Mouse (Mus musculus): ENCODE measurements around the gene Cdh22.
A peak's percentile ranks its signal among the peaks of the same experiment; 100 is the strongest.

Gene Cdh22

DNA sequence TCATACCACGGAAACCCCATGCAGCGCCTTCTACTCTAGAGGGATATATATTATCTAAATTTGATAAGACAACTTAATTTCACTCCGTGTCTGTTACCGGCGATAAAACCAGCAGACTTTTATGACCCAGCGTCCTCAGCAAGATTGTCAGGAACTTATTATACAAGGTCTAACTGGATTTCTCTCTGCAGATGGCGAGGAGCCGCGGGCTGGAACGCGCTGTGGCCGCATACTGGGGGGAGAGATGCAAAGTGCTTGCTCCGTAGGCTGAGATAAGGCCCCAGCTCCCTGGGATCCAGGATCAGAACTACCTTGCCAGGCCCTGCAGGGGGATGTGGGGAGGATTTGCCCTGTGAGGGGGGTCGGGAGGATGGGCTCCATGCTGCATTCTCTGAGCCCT is 145.2 kb downstream of the Cdh22 start:
- no peak for DNase-seq (ENCODE audit: low spot score)

DNA sequence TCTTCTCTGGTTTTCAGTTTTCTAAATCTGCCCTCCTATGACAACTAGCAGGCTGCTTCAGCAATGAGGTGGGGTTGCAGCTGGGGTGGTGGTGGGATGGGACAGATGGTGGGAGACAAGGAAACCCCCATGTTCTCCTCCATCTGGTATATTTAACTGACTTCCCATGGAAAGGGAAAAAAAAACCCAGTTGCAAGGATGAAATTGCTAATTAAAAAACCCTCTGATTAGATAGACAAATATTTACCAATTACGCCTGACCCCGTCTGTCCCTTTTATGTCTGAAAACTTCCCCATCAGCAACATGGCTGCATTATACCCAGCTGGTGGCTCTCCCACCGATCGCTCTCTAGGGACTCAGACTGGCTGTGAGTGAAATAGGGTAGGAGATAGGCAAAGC is 148.0 kb downstream of the Cdh22 start:
- DNase-seq (ENCODE audit: low spot score), result no peak

DNA sequence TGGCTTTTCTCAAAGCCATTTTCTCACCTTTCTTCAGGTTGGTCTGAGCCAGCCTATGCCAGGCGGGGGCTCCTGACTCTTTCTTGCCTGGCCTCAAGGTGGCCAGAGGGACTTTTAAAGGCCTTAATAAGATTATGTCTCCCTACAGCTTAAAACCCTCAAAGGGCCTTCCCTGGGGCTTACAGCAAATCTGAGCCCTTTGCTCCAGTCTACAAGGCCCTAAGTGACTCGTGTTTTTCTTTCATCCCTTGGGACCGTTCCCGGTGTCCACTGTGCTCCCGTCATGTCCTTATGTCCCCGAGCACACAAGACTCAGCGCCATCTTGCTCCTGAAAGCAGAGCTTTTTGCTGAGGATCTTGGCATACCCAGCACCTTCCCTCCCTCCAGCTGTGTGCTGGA is 153.4 kb downstream of the Cdh22 start:
- no peak for DNase-seq (ENCODE audit: low spot score)

DNA sequence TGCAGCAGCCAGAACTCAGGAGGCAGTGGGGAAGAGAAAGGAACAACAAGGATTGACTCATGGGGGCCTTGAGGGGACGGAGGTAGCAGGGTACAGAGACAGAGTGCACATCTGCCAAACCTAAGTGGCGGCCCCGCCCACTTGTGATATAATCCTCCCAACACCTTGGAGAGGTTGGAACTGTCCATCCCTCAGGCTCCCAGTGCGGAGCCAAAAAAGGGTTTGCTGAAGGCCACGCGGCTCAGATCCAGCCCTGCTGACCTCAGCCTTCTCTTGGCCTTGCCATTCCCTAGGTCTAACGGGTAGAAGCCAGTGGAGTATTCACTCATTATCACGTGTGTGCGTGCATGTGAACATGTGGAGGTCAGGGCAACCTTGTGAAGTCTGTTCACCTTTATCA is 154.0 kb downstream of the Cdh22 start:
- no peak for DNase-seq (ENCODE audit: low spot score)

DNA sequence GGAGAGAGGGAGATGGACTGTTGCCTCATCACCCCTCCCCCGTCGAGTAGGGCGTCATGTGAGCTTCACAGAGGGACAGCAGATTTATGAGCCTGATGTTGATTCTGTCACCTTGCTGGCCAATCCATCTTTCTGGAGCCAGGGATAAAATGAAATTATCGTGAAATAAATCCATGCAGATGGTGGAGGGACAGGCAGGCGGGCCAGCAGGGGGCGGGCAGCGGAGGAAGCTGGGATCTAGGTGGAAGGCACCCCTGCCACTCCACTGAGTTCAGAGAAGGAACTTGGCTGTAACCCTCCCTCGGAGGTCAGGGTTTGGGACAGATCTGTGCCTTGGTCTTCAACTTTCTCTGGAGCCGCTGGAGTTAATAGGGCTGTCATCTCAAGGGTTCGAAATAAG is 156.0 kb downstream of the Cdh22 start:
- DNase-seq (ENCODE audit: low spot score), result no peak

DNA sequence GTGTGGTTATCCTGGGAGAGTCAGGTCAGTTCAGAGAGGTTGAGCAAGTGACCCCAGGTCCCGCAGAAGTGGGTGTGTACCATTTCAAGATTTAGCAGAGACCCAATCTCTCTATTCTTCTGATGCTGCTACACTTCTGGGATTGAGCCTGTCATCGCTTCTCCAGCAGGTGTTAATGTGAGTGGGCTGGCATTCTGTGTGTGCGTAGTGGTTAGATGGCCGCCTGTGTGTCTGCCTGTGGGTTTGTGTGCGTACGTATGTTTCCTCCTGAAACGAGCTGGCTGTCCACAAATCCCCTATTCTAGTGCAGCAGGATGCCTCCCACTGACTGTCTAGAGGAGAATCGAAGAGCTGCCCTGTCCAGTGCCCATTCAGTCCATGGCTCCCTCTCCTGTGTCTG is 156.6 kb downstream of the Cdh22 start:
- no peak for DNase-seq (ENCODE audit: low spot score)

DNA sequence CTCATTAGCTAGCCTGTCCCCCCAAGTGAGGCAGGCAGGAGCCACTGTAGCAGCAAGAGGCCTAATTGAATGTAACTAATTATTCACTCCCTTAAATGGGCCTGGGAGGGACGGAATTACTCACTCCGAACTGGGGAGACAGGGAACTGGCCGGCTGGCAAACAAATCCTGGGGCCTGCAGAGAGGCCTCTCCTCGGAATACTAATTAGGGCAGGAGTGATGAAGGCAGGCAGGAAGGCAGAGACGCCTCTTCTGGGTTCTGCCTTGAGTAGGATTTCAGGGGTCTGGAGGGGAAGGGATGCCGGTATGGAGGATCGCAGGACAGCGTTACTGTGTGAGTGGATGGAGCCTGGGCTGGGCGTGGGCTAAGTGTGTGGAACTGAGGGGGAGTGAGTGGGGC is 157.6 kb downstream of the Cdh22 start:
- no peak for DNase-seq (ENCODE audit: low spot score)

DNA sequence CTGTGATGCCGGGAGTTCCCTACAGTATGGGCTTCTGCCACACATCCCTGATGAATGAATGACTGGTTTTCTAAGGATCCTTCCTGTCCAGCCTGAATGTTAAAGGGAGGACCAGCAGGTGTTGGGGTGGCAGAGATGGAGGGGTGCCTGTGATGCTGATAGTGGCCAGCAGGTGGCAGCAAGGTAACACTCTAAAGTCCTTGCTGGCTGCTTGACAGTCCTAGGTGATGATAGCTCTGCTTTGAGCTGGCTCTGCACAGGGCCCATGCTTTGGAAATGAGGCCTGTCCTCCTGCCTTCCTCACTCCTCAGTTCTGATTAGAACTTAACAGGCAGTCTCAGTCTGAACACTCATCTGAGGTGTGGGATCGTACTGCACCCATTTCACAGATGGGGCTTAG is 159.7 kb downstream of the Cdh22 start:
- peak; percentile 89 for DNase-seq (ENCODE audit: low spot score)

DNA sequence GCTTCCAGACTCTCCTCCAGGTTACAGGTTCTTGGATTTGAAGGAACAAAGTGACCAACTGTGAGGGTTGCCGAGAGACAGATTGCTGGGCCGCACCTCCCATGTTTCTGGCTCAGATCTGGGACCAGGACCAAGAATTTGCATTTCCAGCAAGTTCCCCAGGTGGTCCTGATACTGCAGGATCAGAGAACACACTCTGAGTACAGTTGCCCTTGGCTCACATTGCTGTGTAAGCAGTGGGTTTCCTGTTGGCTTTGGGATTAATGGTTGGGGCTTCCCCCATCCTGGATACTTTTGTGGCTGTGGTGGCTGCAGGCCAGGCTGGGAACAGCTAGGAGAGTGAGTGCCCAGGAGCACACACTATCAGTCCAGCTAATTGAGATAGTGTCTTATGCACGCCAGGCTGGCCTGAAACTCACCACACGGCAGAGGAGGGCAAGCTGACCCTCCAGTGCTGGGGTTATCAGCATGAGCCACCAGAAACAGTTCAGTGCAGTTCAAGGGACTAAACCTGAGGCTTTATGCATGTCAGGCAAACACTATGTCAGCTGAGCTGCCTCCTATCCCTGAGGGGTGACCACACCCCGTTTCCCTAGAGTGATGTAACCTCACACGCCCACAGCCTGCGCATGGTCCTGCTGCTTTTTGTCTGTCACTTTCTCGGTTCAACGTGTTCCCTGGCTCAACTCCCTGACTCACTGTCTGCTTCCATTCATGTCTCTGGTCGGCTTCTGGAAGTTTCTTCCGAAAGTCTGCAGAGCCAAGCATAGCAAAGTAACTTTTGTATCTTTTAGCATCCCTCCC is 160.4 kb downstream of the Cdh22 start:
- peak; percentile 38 for DNase-seq (ENCODE audit: low spot score)

DNA sequence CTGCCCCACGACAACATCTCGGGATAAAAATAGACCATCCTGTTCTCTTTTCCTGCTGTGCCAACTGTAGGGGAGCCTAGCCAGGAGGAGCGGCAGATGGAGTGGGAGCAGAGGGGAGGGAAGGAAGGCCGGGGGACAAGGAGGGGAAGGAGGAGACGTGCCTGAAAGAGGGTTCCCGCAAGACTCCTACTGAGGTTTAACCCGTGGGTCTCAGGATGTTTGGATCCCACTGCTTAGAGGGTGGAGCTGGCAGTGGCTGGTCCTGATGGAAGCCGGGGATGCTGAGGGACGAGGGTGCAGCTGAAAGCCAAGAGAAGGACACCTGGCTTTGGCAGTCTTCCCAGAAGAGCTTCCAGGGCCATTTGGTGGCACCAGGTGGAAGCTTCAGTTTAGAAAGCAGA is 161.3 kb downstream of the Cdh22 start:
- no peak for DNase-seq (ENCODE audit: low spot score)

DNA sequence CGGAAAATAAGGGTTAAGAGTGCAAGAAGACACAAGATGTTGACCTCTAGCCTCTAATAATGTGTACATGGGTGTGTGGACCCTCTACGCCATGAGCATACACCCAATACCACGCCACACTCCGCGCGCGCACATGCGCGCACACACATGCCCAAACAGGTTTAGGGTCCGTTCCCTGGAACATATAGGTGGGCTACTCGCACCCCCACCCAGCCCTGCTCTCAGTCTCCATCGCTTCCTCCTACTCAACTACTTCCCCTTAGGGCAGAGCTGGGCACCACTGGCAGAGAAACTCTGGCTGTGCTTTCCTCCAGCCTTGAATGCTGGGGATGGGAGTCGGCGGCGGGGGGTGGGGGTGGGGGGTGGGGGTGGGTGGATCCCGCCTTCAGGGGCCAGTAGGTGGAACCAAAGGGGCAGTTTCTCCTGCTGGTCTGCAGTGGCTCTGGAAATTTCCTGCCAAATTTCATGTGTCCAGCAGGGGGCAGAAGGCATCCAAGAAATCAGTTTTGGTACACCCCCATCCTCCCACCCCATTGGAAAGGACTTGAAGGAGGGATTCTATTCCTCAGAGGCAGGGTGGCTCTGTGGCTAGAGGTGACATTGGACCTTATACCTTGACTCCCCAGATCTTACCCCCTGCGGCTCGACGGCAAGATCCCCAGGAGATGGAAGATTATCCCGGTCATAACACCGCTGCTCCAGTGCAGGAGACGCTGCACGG is 164.4 kb downstream of the Cdh22 start:
- DNase-seq (ENCODE audit: low spot score), result peak; percentile 71

DNA sequence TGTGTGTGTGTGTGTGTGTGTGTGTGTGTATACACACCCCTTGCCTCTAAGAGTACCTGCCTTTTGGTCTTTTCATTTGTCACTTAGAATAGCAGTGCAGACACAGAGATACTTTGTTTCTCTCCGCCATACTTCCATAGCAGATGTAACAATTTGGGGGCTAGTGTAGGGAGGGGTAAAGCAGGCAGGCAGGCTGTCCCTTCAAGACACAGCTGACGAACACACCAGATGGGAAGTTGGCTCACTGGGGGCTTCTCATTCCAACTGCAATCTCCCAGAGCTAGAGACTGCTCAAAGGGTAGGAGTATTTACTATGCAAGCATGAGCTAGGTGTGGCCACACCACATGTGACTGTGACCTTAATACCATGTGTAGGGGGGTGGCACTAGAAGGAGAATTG is 165.8 kb downstream of the Cdh22 start:
- DNase-seq (ENCODE audit: low spot score), result no peak

DNA sequence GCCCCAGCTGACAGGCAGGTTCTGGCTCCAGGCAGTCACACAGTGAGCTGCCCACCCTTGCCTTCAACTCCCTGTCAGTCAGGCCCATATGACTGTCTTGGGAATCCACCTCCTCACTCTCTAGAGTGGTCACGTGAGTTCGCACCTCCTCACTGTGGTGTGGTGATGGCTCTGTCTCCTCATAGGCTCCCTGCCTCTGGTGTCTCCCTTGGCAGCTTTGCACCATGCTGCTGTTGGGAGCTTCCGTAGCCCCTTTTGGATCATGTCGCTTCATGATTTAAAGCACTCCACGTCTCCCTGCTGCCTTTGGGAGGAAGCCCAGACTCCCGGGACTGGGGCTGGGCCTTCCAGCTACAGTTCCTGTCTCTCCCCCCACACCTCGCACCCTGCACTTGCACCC is 170.2 kb downstream of the Cdh22 start:
- no peak for DNase-seq (ENCODE audit: low spot score)

DNA sequence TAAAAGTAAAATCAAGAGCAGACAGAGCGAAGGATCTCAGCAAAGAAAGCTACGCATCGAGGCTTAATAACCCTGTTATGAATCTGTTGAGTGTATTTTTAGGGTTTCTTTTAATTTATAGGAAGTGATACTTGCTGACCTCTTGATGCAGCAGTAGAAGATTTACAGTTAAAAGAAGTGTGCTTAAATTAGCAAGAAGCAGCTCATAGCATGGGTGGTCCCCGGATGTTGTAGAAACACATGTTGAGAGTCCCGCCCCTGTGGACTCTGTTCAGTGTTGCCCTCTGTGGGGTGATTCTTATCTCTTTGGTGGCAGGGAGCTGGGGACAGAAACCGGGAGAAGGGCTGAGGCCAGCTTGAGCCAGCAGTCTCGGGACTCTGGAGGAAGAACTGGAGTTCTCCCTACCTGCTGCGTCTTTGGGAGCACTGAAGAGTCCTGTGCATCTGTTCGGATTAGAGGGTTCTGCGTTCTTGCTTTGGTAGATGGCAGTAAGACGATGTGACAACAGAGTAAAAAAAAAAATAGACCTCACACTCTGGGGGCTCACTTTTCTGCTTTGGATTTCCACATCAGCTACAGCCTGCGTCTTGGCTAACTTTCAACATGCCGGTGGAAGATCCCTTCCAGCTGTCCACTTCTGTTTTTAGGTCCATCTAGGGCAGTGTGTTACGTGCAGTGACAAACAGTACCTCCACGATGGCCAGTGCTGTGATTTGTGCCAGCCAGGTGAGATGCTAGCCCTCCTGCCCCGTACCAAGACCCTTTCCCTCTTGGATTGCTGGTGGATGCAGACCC is 172.8 kb downstream of the Cdh22 start:
- no peak for DNase-seq (ENCODE audit: low spot score)
